Mouse (Mus musculus): ENCODE data around the gene Acbd3. TPM values are rescaled to one million over a fixed set of nuclear protein-coding genes. Genes with fewer than 3 reads are reported as not detected.

The Acbd3 gene
- total and polyA plus RNA-seq, 3 experiments, result 14.5 to 23.5 (median 22.4) TPM

- no peaks in the 10 kb centered on the region for H3K9me3 ChIP-seq (replicated peaks; ENCODE audit: low read length)
- dilution Hi-C loops (cut with MboI; ENCODE audit: extremely low pct_ligation_motif_present, extremely low pct_unique_long_range_greater_than_20kb, low sequenced_read_pairs), result no loop called here
- peak; percentile 55 for DNase-seq (ENCODE audit: extremely low read depth)
- H3K4me1 ChIP-seq (ENCODE audit: control insufficient read depth in 1 of 2, insufficient read depth in 2 of 2), result peaks cover 17 to 33% of the 10 kb centered on the region in 2 experiments
- in situ Hi-C loops (cut with MboI; ENCODE audit: low pct_ligation_motif_present, low pct_unique_long_range_greater_than_20kb, low sequenced_read_pairs), result loop anchor here (5.0 to 25.0 kb wide), 3 partner anchors 42 to 503 kb away; partner anchors contain the start of gene Psen2
- H3K9ac ChIP-seq (ENCODE audit: insufficient read depth, low read depth), result no peak overlapping the region
- peak; percentile 96 for TF ChIP-seq BHLHE40 (IDR thresholded peaks at IDR 0.05; ENCODE audit: low read depth, low read length)
- TF ChIP-seq IRF4 (IDR thresholded peaks at IDR 0.05; ENCODE audit: low read depth, low read length), result peak; percentile 85
- TF ChIP-seq CTCF (conservative IDR thresholded peaks at IDR 0.05 in 1 of 2, IDR thresholded peaks at IDR 0.05 in 1 of 2; ENCODE audit: low read depth in 2 of 2, low read length in 2 of 2), result no peak
- peak; percentile 97 for TF ChIP-seq TCF12 (IDR thresholded peaks at IDR 0.05; ENCODE audit: low read depth, low read length)
- TF ChIP-seq RCOR1 (conservative IDR thresholded peaks at IDR 0.05; ENCODE audit: low read depth, low read length), result 0 out of 2 replicates have a peak, but pooled peaks have one; percentile 48
- TF ChIP-seq MAZ (IDR thresholded peaks at IDR 0.05; ENCODE audit: low read depth, low read length), result no peak
- peak; percentile 70 for TF ChIP-seq SIN3A (IDR thresholded peaks at IDR 0.05; ENCODE audit: low read length)
- no peak for TF ChIP-seq POLR2AphosphoS2 (IDR thresholded peaks at IDR 0.05; ENCODE audit: low read depth, low read length)
- TF ChIP-seq HCFC1 (IDR thresholded peaks at IDR 0.05; ENCODE audit: low read depth, low read length), result no peak
- no peak for TF ChIP-seq UBTF (IDR thresholded peaks at IDR 0.05; ENCODE audit: low read depth, low read length)
- TF ChIP-seq NELFE (IDR thresholded peaks at IDR 0.05; ENCODE audit: low read depth, low read length), result no peak
- no peak for TF ChIP-seq E2F4 (IDR thresholded peaks at IDR 0.05; ENCODE audit: insufficient replicate concordance, low read depth, low read length)
- peak; percentile 58 for TF ChIP-seq MYC (IDR thresholded peaks at IDR 0.05; ENCODE audit: low read depth, low read length)
- TF ChIP-seq JUND (conservative IDR thresholded peaks at IDR 0.05; ENCODE audit: low read depth, low read length), result 0 out of 2 replicates have a peak, but pooled peaks have one; percentile 17
- TF ChIP-seq PAX5 (IDR thresholded peaks at IDR 0.05; ENCODE audit: low read length), result no peak
- no peak for TF ChIP-seq CHD1 (IDR thresholded peaks at IDR 0.05; ENCODE audit: low read depth, low read length)
- 0 out of 2 replicates have a peak, but pooled peaks have one; percentile 20 for TF ChIP-seq ELF1 (IDR thresholded peaks at IDR 0.05; ENCODE audit: low read depth, low read length)
- TF ChIP-seq JUN (IDR thresholded peaks at IDR 0.05; ENCODE audit: insufficient read depth, low read depth, low read length), result 0 out of 2 replicates have a peak, but pooled peaks have one; percentile 21
- peak; percentile 70 for TF ChIP-seq MAFK (IDR thresholded peaks at IDR 0.05; ENCODE audit: insufficient replicate concordance, low read length)
- peak; percentile 37; the same call in 1 of the 2 replicates for TF ChIP-seq MAX (IDR thresholded peaks at IDR 0.05; ENCODE audit: low read length)
- TF ChIP-seq ETS1 (conservative IDR thresholded peaks at IDR 0.05; ENCODE audit: low read depth, low read length), result peak; percentile 91
- peak; percentile 79 for TF ChIP-seq EP300 (IDR thresholded peaks at IDR 0.05; ENCODE audit: low read length)
- TF ChIP-seq CHD2 (IDR thresholded peaks at IDR 0.05; ENCODE audit: low read length), result peak; percentile 26; the same call in 1 of the 2 replicates
- TF ChIP-seq SMC3 (IDR thresholded peaks at IDR 0.05; ENCODE audit: low read depth, low read length), result no peak
- no peak for TF ChIP-seq ZKSCAN1 (IDR thresholded peaks at IDR 0.05; ENCODE audit: borderline replicate concordance, low read depth, low read length)
- peak; percentile 59 for TF ChIP-seq NRF1 (IDR thresholded peaks at IDR 0.05; ENCODE audit: low read depth, low read length)
- H3K36me3 ChIP-seq (replicated peaks in 1 of 2; ENCODE audit: control insufficient read depth in 1 of 2, insufficient read depth in 1 of 2, low read length in 1 of 2), result no peaks in the 10 kb centered on the region
- H3K79me2 ChIP-seq (replicated peaks; ENCODE audit: control insufficient read depth, extremely low read depth, insufficient read depth, poor library complexity, severe bottlenecking), result no peaks in the 10 kb centered on the region
- H3K4me3 ChIP-seq (replicated peaks in 1 of 3; ENCODE audit: low read depth in 2 of 3, low read length in 2 of 3, poor library complexity in 1 of 3), result no peak overlapping the region
- no peak overlapping the region for H3K4me2 ChIP-seq (ENCODE audit: insufficient read depth, low read depth, poor library complexity, severe bottlenecking)
- H3K27me3 ChIP-seq (replicated peaks), result peaks cover 4% of the 10 kb centered on the region
- no peak overlapping the region for H3K27ac ChIP-seq (ENCODE audit: insufficient read depth, low read depth)
Measured at GRCm38 (mm10) chr1:180765393-180765792, 39.5 kb downstream of the Acbd3 start.
